Mouse (Mus musculus) bone marrow macrophage, adult 2 months (primary cell): ENCODE measurements around the gene Camk2n2.

ENCODE experiments used
- CTCF ChIP-seq: IDR thresholded peaks from 2 replicates; pipeline ENCODE4 v1.5.1; 2012; ENCODE audit warnings: low read depth, mild to moderate bottlenecking, low read length, moderate library complexity
- POLR2A ChIP-seq: IDR thresholded peaks from 2 replicates; pipeline ENCODE4 v1.6.1; 2012; ENCODE audit warnings: mild to moderate bottlenecking, low read depth, low read length, borderline replicate concordance

- TF ChIP-seq POLR2A (no peak), CTCF (no peak)
These were observed 1.3 kb downstream of the Camk2n2 start for GRCm38 (mm10) chr16:20619541-20620398.
